Mouse (Mus musculus) CH12.LX (cell line): ENCODE data around the gene Rsrc1. TPM values are rescaled to one million over a fixed set of nuclear protein-coding genes. Genes with fewer than 3 reads are reported as not detected.
A peak's percentile ranks its signal among the peaks of the same experiment; 100 is the strongest.

Experiments
- DNase-seq: peaks from one replicate; pipeline ENCODE4 v3.0.0-alpha.2; 2013; ENCODE audit errors: extremely low read depth
- H3K27ac ChIP-seq: 2 replicates; pipeline ENCODE4 v1.5.1; 2012; ENCODE audit warnings: low read depth, mild to moderate bottlenecking, control low read depth, moderate library complexity; ENCODE audit not compliant: insufficient read depth
- H3K27me3 ChIP-seq: replicated peaks from 2 replicates; pipeline ENCODE3; 2012; ENCODE audit warnings: inconsistent platforms
- H3K36me3 ChIP-seq, 2 experiments: replicated peaks in 1 of 2; 2 replicates each; pipeline versions ENCODE3 to v1.6.1; 2012; ENCODE audit warnings: inconsistent platforms in 1 of 2, low read length in 1 of 2, mild to moderate bottlenecking in 1 of 2, mixed read lengths in 1 of 2, moderate library complexity in 1 of 2; ENCODE audit not compliant: control insufficient read depth in 1 of 2, insufficient read depth in 1 of 2
- H3K4me1 ChIP-seq, 2 experiments: 2 replicates each; pipeline ENCODE4 v1.6.1; 2012; ENCODE audit warnings: inconsistent platforms in 1 of 2, moderate library complexity in 1 of 2; ENCODE audit not compliant: insufficient read depth in 2 of 2, control insufficient read depth in 1 of 2
- H3K4me2 ChIP-seq: 2 replicates; pipeline ENCODE4 v1.6.1; 2012; ENCODE audit warnings: low read depth, mild to moderate bottlenecking, control low read depth; ENCODE audit not compliant: poor library complexity, insufficient read depth, severe bottlenecking
- H3K4me3 ChIP-seq, 3 experiments: fragments of 150-350 bp in 1 of 3; sonication (generic) in 1 of 3; replicated peaks in 1 of 3; 2 replicates each; pipeline versions ENCODE3 to v1.5.1; 2011 to 2012; ENCODE audit warnings: low read depth in 2 of 3, low read length in 2 of 3, mild to moderate bottlenecking in 2 of 3, moderate library complexity in 2 of 3, control low read depth in 1 of 3, improper control_type of control experiment in 1 of 3, inconsistent platforms in 1 of 3, mixed read lengths in 1 of 3; ENCODE audit not compliant: poor library complexity in 1 of 3
- H3K79me2 ChIP-seq: replicated peaks from 2 replicates; pipeline ENCODE4 v1.6.1; 2012; ENCODE audit warnings: mild to moderate bottlenecking, moderate library complexity; ENCODE audit not compliant: control insufficient read depth, poor library complexity, insufficient read depth, severe bottlenecking; ENCODE audit errors: extremely low read depth
- H3K9ac ChIP-seq: 2 replicates; pipeline ENCODE4 v1.6.1; 2012; ENCODE audit warnings: low read depth, mild to moderate bottlenecking, control low read depth, moderate library complexity; ENCODE audit not compliant: insufficient read depth
- H3K9me3 ChIP-seq: replicated peaks from 2 replicates; pipeline ENCODE3; 2012; ENCODE audit warnings: low read length, inconsistent platforms, mixed read lengths
- CHD2 ChIP-seq: IDR thresholded peaks from 2 replicates; pipeline ENCODE4 v1.6.1; 2011; ENCODE audit warnings: low read length, improper control_type of control experiment
- CTCF ChIP-seq, 2 experiments: IDR thresholded peaks in 1 of 2; conservative IDR thresholded peaks in 1 of 2; 2 replicates each; pipeline ENCODE4 v1.5.1; 2011 to 2012; ENCODE audit warnings: low read depth in 2 of 2, low read length in 2 of 2, improper control_type of control experiment in 1 of 2, inconsistent platforms in 1 of 2, mild to moderate bottlenecking in 1 of 2, moderate library complexity in 1 of 2
- E2F4 ChIP-seq: IDR thresholded peaks from 2 replicates; pipeline ENCODE4 v1.6.1; 2011; ENCODE audit warnings: low read depth, low read length, improper control_type of control experiment; ENCODE audit not compliant: insufficient replicate concordance
- EP300 ChIP-seq: IDR thresholded peaks from 2 replicates; pipeline ENCODE4 v1.6.1; 2011; ENCODE audit warnings: low read length, improper control_type of control experiment
- GABPA ChIP-seq: IDR thresholded peaks from 2 replicates; pipeline ENCODE4 v1.6.1; 2012; ENCODE audit warnings: low read depth, low read length, improper control_type of control experiment, inconsistent platforms; ENCODE audit not compliant: insufficient replicate concordance
- HCFC1 ChIP-seq: IDR thresholded peaks from 2 replicates; pipeline ENCODE4 v1.6.1; 2012; ENCODE audit warnings: low read depth, mild to moderate bottlenecking, inconsistent platforms, low read length, improper control_type of control experiment
- MAFK ChIP-seq: IDR thresholded peaks from 2 replicates; pipeline ENCODE4 v1.6.1; 2011; ENCODE audit warnings: low read length, improper control_type of control experiment; ENCODE audit not compliant: insufficient replicate concordance
- MAX ChIP-seq: IDR thresholded peaks from 2 replicates; pipeline ENCODE4 v1.6.1; 2011; ENCODE audit warnings: low read length, improper control_type of control experiment
- NRF1 ChIP-seq: IDR thresholded peaks from 2 replicates; pipeline ENCODE4 v1.6.1; 2014; ENCODE audit warnings: low read depth, mild to moderate bottlenecking, inconsistent platforms, low read length, improper control_type of control experiment, moderate library complexity
- RCOR1 ChIP-seq: conservative IDR thresholded peaks from 2 replicates; pipeline ENCODE4 v1.6.1; 2012; ENCODE audit warnings: low read depth, mild to moderate bottlenecking, inconsistent platforms, low read length, improper control_type of control experiment
- TCF12 ChIP-seq: IDR thresholded peaks from 2 replicates; pipeline ENCODE4 v1.6.1; 2014; ENCODE audit warnings: low read depth, mild to moderate bottlenecking, inconsistent platforms, low read length, improper control_type of control experiment
- USF2 ChIP-seq: conservative IDR thresholded peaks from 2 replicates; pipeline ENCODE4 v1.6.1; 2011; ENCODE audit warnings: low read depth, low read length, improper control_type of control experiment
- ZMIZ1 ChIP-seq: IDR thresholded peaks from 2 replicates; pipeline ENCODE4 v1.6.1; 2012; ENCODE audit warnings: low read depth, mild to moderate bottlenecking, inconsistent platforms, low read length, improper control_type of control experiment
- ZNF384 ChIP-seq: IDR thresholded peaks from 2 replicates; pipeline ENCODE4 v1.6.1; 2012; ENCODE audit warnings: low read depth, low read length, improper control_type of control experiment, inconsistent platforms
- dilution Hi-C: fragments of 300-500 bp; cut with MboI; formaldehyde crosslinking; loops from 2 replicates; pipeline ENCODE4 v1.14.3; 2020; ENCODE audit warnings: low sequenced_read_pairs; ENCODE audit not compliant: extremely low pct_unique_long_range_greater_than_20kb, extremely low pct_ligation_motif_present
- in situ Hi-C: fragments of 300-500 bp; cut with MboI; formaldehyde crosslinking; loops from 3 replicates; pipeline ENCODE4 v1.14.3; 2019; ENCODE audit warnings: low sequenced_read_pairs, low pct_ligation_motif_present, low pct_unique_long_range_greater_than_20kb, mixed read lengths
- polyA plus RNA-seq: library from polyadenylated mRNA; unstranded; fragments of >175 nt; gene quantifications from 2 replicates; pipeline ENCODE4 v1.2.1, GENCODE M21; 2012; ENCODE audit warnings: low read depth; ENCODE audit not compliant: insufficient read length
- total RNA-seq, 2 experiments: library from RNA; depleted of rRNA; stranded (reverse); fragments of 300-350 nt in 1 of 2; fragments of >200 nt in 1 of 2; gene quantifications; 2 replicates each; pipeline ENCODE4 v1.2.3; 2012 to 2014

The Rsrc1 gene
- total and polyA plus RNA-seq, 3 experiments: 28.9 to 50.9 (median 34.0) TPM

DNA sequence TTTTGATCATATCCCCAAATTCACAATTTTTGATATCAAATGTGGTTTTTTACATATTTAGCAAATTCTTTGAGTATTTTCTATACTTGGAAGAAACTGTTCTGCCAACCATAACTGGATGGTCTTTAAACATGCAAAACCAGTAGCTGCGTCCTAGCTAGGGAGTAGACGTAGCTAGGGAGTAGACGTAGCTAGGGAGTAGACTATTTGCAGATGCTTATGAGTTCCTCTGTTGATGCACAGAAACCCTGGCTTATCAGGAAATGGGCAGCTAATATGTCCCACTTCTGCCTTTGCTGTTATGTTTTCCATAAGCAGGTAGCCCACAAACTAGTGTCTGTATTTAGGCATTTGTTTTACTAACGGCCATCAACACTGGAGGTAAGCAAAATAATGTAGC lies 298.6 kb downstream of the Rsrc1 start:
- TF ChIP-seq USF2 (no peak), HCFC1 (no peak), CTCF (conservative IDR thresholded peaks at IDR 0.05 in 1 of 2, IDR thresholded peaks at IDR 0.05 in 1 of 2; ENCODE audit: low read depth in 2 of 2, low read length in 2 of 2) (no peak), GABPA (no peak), TCF12 (no peak)
- TF ChIP-seq, all 38 proteins: peak for 0
- DNase-seq: no peak
- Histone ChIP-seq H3K4me1 (peaks cover 0 to 4% of the 10 kb centered on the region in 2 experiments; a peak in 2 of 4 replicates), H3K27ac (no peak overlapping the region), H3K4me3 (no peak overlapping the region), H3K27me3 (no peaks in the 10 kb centered on the region), H3K9ac (no peak overlapping the region), H3K79me2 (no peaks in the 10 kb centered on the region), H3K4me2 (no peak overlapping the region), H3K9me3 (no peaks in the 10 kb centered on the region), H3K36me3 (no peaks in the 10 kb centered on the region)
- in situ Hi-C loops: no loop called here
- dilution Hi-C loops: no loop called here

DNA sequence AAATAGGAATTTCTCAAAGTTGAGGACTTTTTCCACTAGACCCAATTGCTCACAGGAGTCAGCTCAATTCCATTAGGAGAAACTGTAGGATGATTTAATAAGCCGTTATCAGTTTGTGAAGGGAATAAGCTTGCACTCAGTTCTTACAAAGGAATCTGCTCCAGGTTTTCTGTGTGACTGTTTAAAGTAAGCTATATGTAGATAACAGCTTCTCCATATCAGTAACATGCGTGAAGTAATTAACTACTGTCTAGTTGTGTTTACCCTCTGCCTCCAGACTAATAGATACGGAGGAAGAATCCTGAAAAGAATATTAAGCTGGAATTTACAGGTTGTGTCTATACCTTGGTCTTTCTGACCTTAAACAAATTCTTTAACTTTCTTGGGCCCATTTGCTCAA lies 299.1 kb downstream of the Rsrc1 start:
- Histone ChIP-seq H3K9ac (no peak overlapping the region), H3K4me1 (peaks cover 0 to 4% of the 10 kb centered on the region in 2 experiments; a peak in 2 of 4 replicates), H3K27ac (no peak overlapping the region), H3K36me3 (no peaks in the 10 kb centered on the region), H3K9me3 (no peaks in the 10 kb centered on the region), H3K4me2 (no peak overlapping the region), H3K27me3 (no peaks in the 10 kb centered on the region), H3K4me3 (no peak overlapping the region), H3K79me2 (no peaks in the 10 kb centered on the region)
- dilution Hi-C loops: no loop called here
- in situ Hi-C loops: no loop called here
- DNase-seq: no peak
- TF ChIP-seq ZMIZ1 (no peak), MAFK (no peak), NRF1 (no peak), TCF12 (no peak), ZNF384 (no peak)

DNA sequence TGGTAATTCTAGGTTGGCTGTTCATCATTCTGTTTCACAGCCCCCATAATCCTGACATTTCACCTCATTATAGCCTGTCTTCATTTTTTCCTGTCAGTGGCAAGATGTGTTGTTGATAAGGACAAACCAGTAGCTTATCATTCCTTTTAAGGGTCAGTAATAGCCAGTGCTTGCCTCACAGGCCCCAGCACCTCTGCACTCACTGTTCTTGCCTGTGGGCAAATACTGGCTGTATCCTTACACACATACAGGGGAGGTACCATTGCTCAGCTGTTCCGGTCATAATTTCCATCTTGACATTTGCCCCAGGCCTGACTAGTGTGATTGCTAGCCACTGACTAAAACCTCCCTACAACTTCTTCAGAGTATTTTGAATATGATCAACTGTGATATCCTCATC lies 302.8 kb downstream of the Rsrc1 start:
- peak; percentile 29 for DNase-seq
- H3K27me3 ChIP-seq: no peaks in the 10 kb centered on the region
- no peak overlapping the region for H3K4me3 ChIP-seq
- H3K4me2 ChIP-seq: no peak overlapping the region
- H3K27ac ChIP-seq: no peak overlapping the region
- TF ChIP-seq MAX (no peak), RCOR1 (no peak), E2F4 (no peak), HCFC1 (no peak), CHD2 (no peak), GABPA (no peak), EP300 (no peak)
- TF ChIP-seq, all 38 proteins: peak for 0
- Histone ChIP-seq H3K4me1 (peaks cover 0 to 4% of the 10 kb centered on the region in 2 experiments; a peak in 2 of 4 replicates), H3K9me3 (no peaks in the 10 kb centered on the region), H3K9ac (no peak overlapping the region), H3K36me3 (no peaks in the 10 kb centered on the region), H3K79me2 (no peaks in the 10 kb centered on the region)
- in situ Hi-C loops (no loop called here), dilution Hi-C loops (no loop called here)
